Mouse (Mus musculus): Measurements from ENCODE around the gene Tmem120b.

Gene Tmem120b

DNA sequence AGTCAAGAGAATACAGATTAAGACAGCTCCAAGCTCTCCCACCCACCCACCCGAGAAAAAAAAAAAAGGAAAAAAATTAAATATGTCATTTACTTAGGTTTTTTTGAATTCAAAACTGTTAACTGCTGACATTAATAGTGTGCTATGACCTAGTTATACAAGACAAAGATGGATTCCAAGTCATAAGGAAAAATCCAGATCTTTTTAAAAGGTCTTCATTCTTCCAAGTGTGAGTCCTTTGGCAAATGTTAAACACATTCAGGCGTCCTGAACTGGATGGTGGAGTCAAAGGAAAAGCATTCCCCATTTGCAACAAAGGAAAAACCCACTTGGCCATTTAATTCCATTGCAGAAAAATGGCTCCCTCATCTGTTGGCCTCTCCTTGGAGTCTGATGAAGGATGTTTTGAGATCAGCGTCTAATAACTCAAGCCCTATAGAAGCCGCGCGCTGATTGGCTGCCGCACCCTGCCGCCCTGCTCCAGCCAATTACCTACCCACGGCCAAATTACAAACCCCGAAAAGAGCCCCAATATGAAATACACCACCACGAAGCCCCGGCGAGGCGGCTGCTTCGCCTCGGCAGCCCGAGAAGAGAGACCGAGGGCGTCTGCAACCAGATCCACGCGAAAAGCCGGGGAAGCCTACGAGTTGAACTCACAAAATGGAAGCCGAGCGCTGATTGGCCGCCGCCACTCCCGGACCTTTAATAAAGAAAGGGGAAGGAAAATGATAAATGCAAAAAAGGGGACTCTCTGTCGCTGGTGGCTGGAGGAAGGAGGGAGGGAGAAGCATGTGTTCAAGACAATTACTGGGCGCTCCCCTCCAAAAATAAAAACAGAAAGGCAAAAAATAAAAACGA is 72.7 kb downstream of the Tmem120b start:
- DNase-seq (ENCODE audit: low spot score in 2 of 2), result peak; percentile 87 to 88

DNA sequence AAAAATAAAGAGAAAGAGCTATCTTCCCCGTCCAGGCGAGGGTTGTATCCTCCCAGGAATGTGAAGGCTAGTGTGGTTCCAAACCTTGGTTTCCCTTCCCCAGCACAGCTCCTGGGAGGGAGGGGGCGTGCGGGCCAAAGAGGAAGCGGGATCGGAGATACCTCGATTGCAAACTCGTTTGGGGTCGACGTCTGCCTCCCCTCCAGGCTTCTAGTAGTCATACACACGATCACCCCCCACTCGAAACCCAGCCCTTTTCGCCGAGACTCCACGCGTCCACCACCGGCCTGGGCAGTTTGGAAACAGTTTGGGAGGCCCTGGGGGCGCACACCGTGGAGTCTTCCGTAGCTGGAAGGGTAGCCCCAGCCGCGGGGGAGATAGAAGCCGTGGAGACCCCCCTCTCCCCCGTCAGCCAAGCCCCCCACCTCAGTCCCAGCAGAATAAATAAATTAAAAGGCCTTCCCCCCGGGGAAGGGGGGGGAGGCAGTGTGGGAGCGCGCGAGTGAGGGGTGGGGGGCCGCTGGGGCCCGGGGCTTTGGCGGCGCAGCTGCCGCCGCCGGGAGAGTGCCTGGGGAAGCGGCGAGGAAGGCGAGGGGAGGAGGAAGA is 73.4 kb downstream of the Tmem120b start:
- DNase-seq (ENCODE audit: low spot score in 2 of 2), result no peak

- no peak for DNase-seq (ENCODE audit: low spot score in 2 of 2)
Observed at GRCm38 (mm10) chr5:123142161-123143157, 74.2 kb downstream of the Tmem120b start, which contains the start of gene Setd1b. Setd1b (plus strand) TSS chr5:123142193.

DNA sequence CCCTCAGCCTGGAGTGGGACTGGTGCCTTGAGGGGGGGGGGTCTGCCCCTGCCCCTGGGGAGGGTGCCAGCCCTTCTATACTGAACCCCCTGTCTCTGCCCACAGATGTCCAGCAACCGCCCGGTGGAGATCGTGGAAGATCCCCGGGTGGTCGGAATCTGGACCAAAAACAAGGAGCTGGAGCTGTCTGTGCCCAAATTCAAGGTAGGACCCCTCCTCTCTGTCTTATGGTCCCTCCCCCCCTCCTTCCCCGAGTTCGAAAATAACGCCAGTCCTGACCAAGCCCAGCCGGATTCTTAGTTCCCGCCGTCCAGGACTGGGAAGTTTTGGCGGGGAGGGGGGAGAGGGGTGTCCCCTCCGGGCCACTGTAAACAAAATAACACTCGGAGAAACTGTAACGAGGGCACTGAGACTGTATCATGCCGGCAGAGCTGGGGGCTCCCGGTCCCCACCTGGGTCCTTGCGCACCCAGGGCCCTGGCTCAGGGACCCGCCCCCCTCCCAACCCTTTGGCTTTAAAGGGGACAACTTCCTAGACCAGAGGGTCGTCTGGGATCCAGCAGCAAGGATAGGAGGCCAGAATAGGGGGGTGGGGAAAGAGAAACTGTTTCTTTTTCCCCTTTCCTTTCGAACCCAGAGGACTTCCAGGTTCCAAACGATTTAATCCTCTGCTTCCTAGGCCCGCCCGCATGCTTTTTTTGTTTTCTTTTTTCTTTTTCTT is 75.2 kb downstream of the Tmem120b start:
- no peak for DNase-seq (ENCODE audit: low spot score in 2 of 2)

GRCm38 (mm10) chr5:123143971-123144745 is 75.9 kb downstream of the Tmem120b start:
- no peak for DNase-seq (ENCODE audit: low spot score in 2 of 2)

DNA sequence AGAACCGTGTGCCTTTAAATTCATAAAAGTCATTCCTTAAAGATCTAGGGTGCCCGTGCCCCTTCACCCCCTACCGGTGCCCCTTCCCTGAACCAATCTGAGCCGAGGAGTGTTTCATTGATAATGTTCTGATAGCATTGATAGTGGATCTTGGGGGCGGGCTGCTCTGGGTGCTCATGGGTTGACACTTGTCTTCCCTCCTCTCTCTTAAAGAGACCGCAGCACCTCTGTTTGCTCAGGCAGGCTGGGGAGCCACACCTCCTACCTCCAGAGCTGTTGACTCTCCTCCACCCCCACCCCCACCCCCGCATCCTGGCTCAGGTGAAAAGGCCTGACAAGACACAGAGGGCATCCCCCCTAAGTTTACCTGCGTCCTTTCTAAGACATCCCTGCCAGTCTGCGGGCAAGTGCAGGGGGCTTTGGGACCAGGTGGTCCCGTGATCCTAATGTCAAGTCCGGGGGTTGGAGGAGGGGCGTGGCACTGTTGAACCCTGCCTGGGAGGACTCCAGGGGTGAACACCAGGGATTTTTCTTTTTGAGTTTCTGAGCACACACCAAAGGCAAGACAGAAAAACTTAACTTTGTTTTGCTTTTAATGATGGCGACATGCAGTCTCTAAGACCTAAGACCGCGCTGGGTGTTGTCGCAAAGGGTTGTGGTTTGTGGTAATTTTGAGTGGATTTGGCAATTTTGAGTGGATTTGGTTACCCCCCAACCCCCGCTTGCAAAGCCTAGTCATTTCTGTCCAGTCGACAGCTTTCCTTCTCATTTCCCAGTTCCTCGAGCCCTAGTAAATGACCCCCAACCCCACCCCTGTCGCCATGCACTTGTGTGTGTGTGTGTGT is 76.8 kb downstream of the Tmem120b start:
- no peak for DNase-seq (ENCODE audit: low spot score in 2 of 2)

GRCm38 (mm10) chr5:123146357-123146756 is 78.1 kb downstream of the Tmem120b start:
- DNase-seq (ENCODE audit: low spot score in 2 of 2), result no peak

- no peak for DNase-seq (ENCODE audit: low spot score in 2 of 2)
Observed at GRCm38 (mm10) chr5:123147569-123147968, 79.4 kb downstream of the Tmem120b start.

- no peak for DNase-seq (ENCODE audit: low spot score in 2 of 2)
Observed at GRCm38 (mm10) chr5:123148073-123148722, 80.0 kb downstream of the Tmem120b start.

GRCm38 (mm10) chr5:123149451-123150400 is 81.5 kb downstream of the Tmem120b start:
- DNase-seq (ENCODE audit: low spot score in 2 of 2), result peak; percentile 82 to 92

DNA sequence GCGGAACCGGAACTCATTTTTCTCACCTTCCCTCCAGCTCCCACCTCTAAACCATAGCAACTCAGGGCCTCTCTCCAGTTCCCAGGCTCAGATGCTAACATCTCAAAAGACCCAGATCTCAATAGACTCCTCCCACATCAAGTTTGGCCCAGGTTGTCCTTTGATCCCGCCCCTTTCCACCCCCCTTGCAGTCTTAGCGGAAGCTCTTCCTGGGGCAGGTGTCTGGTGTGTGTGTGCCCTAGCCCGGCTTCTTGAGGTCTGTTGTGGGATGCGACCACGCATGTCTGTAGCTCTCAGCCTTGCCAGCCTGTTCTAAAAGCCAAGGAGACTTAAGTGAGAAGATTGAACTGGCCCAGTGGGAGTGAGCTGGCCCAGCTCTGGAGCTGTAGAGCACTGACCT is 82.4 kb downstream of the Tmem120b start:
- no peak for DNase-seq (ENCODE audit: low spot score in 2 of 2)

- no peak for DNase-seq (ENCODE audit: low spot score in 2 of 2)
Observed at GRCm38 (mm10) chr5:123151077-123151476, 82.9 kb downstream of the Tmem120b start.

- DNase-seq (ENCODE audit: low spot score in 2 of 2), result no peak
Observed at GRCm38 (mm10) chr5:123151707-123152362, 83.6 kb downstream of the Tmem120b start.

DNA sequence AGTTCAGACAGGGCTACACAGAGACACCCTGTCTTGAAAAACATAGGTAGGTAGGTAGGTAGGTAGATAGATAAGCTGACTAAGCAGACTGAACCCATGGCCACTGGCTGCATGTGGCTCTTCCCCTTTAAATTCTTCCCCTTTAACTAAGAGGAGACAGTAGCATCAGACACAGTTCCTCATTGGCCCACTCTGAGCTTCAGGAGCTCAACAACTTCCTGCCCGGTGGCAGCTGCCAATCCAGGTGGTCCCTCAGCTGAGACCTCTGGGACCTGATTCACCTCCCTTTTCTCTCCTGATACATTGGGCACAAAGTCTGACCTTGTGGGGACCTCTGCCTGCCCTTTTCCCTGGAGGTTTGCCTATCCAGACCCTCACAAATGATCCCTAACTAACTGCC is 84.7 kb downstream of the Tmem120b start:
- DNase-seq (ENCODE audit: low spot score in 2 of 2), result no peak

DNA sequence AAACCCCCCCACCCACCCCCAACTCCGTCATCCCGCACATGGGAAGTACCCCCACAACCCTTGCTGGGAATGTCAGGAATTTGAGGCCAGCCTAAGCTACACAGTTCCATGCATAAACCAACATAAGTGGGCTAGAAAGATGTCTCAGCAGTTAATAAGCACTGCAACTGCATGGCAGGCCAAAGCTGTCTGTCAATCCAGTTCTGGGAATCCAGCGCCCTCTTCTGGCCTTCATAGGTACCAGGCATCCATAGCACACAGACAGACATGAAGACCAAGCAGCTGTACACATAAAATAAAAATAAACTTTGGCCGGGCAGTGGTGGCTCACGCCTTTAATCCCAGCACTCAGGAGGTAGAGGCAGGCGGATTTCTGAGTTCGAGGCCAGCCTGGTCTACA is 87.2 kb downstream of the Tmem120b start:
- DNase-seq (ENCODE audit: low spot score in 2 of 2), result no peak

- DNase-seq (ENCODE audit: low spot score in 2 of 2), result no peak
Observed at GRCm38 (mm10) chr5:123156763-123157162, 88.5 kb downstream of the Tmem120b start.

- no peak for DNase-seq (ENCODE audit: low spot score in 2 of 2)
Observed at GRCm38 (mm10) chr5:123157972-123158371, 89.8 kb downstream of the Tmem120b start.
